Mouse (Mus musculus) heart, embryonic 13.5 days (tissue): Measurements from ENCODE around the gene Smarcd2. TPM values are rescaled to one million over a fixed set of nuclear protein-coding genes. Genes with fewer than 3 reads are reported as not detected.
A peak's percentile ranks its signal among the peaks of the same experiment; 100 is the strongest.

Experiments used
- ATAC-seq: fragments of 200-750 bp; cut with Nextera tagmentation; 2 replicates; pipeline ENCODE4 v1.8.0; 2017; ENCODE audit warnings: moderate TSS enrichment; ENCODE audit not compliant: insufficient number of reproducible peaks, low FRiP score, low TSS enrichment; ENCODE audit errors: extremely low read depth
- H3K27ac ChIP-seq: fragments of 300-500 bp; sonication (generic); replicated peaks from 2 replicates; pipeline ENCODE4 v1.5.1; 2015; ENCODE audit warnings: moderate library complexity, mild to moderate bottlenecking, inconsistent platforms
- H3K27me3 ChIP-seq: fragments of 300-500 bp; sonication (generic); replicated peaks from 2 replicates; pipeline ENCODE4 v1.6.1; 2015; ENCODE audit warnings: mild to moderate bottlenecking, inconsistent platforms
- H3K36me3 ChIP-seq: fragments of 300-500 bp; sonication (generic); 2 replicates; pipeline ENCODE4 v1.6.1; 2015; ENCODE audit warnings: mild to moderate bottlenecking, inconsistent platforms
- H3K4me1 ChIP-seq: fragments of 300-500 bp; sonication (generic); 2 replicates; pipeline ENCODE4 v1.6.1; 2015; ENCODE audit warnings: inconsistent platforms
- H3K4me2 ChIP-seq: fragments of 300-500 bp; sonication (generic); 2 replicates; pipeline ENCODE4 v1.6.1; 2015; ENCODE audit warnings: inconsistent platforms, mild to moderate bottlenecking, moderate library complexity
- H3K4me3 ChIP-seq: fragments of 300-500 bp; sonication (generic); 2 replicates; pipeline ENCODE4 v1.5.1; 2015; ENCODE audit warnings: moderate library complexity, mild to moderate bottlenecking, inconsistent platforms
- H3K9ac ChIP-seq: fragments of 300-500 bp; sonication (generic); 2 replicates; pipeline ENCODE4 v1.6.1; 2015; ENCODE audit warnings: inconsistent platforms, mild to moderate bottlenecking, moderate library complexity
- H3K9me3 ChIP-seq: fragments of 300-500 bp; sonication (generic); 2 replicates; pipeline ENCODE4 v1.6.1; 2016; ENCODE audit warnings: inconsistent platforms
- WGBS: fragments of 180-500 bp; shearing (Covaris S2); methylation state at CpG from one replicate; pipeline ENCODE4 v1.1.7; 2015; ENCODE audit warnings: mixed read lengths; 5-methylcytosine and 5-hydroxymethylcytosine counted together
- polyA plus RNA-seq: library from polyadenylated mRNA; unstranded; fragments of >200 nt; fragmentation: Nextera tagmentation; extraction: Ambion mirVana; gene quantifications from 2 replicates; pipeline ENCODE4 v1.2.1, GENCODE M21; 2015

The Smarcd2 gene
- polyA plus RNA-seq = 17.9 and 20.4 TPM in 2 replicates

DNA sequence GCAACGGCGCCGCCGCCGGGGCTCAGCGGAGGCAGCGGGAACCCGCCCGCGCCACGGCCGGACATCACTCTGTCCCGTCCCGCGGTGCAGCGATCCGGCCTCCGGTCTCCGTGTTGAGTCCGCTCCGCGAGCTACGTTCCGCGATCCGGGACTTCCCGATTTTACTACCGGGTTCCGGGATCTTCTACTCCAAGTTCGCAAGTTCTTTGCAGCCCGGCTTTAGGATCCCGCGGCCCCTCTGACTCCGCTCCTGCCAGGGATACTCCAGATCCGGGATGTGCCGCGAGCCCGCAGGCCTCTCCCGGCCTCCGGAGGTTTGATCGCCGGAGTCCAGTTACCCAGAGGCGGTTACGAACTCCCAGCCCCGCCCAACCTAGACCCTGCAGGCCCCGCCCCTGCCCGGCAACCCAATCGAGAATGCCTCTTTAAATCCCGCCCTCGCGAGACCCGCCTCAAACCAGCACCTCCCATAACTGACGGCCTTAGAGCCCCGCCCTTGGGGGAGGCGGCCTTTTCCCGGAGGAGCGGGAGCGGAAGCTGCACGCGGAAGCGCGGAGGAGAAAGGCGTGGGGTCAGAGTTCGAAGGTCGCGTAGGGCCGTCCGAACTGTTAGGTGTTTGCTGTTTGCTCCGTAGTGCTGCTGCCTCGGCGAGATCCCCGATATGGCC is at the start of gene Smarcd2:
TSS of gene Smarcd2 (minus strand) at position 329 of the 667 bp plus-strand sequence.
- Histone ChIP-seq H3K36me3 (peaks cover 2% of the 10 kb centered on the region), H3K9me3 (no peaks in the 10 kb centered on the region), H3K4me3 (peak within 1 kb of the TSS; percentile 87), H3K9ac (peak within 1 kb of the TSS; percentile 98), H3K27me3 (no peaks in the 10 kb centered on the region; the same call in 1 of the 2 replicates), H3K4me1 (peaks cover 61% of the 10 kb centered on the region), H3K4me2 (peak within 1 kb of the TSS; percentile 79), H3K27ac (peak within 1 kb of the TSS; percentile 92)
- WGBS = under 1% methylated on average over 72 of the region's 72 CpGs
- peak; percentile 97 for ATAC-seq

DNA sequence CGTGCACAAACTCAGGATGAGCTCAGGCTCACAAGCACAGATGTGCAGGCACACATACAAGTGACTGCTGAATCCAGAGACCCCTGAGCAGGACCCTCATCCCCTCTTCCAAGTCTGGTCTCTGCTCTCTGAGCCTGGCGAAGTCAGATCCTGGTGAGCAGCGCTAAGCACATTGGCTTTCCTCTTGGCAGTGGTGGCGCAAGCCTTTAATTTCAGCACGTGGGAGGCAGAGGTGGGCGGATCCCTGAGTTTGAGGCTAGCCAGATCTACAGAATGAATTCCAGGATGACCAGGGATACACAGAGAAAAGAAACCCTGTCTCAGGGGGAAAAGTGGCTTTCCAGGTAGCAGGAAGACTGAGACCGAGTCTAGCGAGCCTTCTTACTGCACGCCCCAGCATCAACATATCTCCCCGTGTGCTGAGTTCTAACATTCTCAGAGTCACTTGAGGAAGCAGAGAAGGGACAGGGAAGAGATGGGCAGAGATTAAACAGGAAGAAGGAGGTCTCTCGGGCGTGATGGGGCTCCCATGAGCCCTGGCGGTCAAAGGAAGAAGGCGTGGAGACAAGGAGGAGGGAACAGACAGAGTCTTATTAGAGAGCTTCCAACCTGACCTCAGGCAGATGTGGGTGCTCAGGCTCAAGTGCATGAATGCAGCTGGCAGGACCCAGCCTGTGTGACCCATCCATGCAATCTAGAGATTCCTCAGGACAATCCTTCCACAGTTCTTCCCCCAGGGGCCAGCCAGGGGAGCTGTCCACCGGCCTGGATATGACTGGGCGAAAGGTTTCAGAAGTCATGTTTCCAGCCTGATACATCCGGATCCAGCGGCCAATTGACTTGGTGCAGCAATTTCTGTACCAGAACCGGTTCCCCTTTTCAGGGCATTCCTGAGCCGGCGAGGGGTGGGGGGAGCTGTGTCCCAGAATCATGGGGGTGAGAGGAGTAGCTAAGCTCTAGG is 45.9 kb upstream of the Smarcd2 start:
- Histone ChIP-seq H3K9me3 (no peaks in the 10 kb centered on the region), H3K9ac (no peak overlapping the region), H3K27me3 (peaks cover 4% of the 10 kb centered on the region; the same call in 1 of the 2 replicates), H3K4me1 (peaks cover 9% of the 10 kb centered on the region), H3K27ac (no peak overlapping the region), H3K36me3 (no peaks in the 10 kb centered on the region), H3K4me2 (no peak overlapping the region), H3K4me3 (no peak overlapping the region)
- 63% methylated on average over 21 of the region's 21 CpGs for WGBS
- ATAC-seq = no peak

DNA sequence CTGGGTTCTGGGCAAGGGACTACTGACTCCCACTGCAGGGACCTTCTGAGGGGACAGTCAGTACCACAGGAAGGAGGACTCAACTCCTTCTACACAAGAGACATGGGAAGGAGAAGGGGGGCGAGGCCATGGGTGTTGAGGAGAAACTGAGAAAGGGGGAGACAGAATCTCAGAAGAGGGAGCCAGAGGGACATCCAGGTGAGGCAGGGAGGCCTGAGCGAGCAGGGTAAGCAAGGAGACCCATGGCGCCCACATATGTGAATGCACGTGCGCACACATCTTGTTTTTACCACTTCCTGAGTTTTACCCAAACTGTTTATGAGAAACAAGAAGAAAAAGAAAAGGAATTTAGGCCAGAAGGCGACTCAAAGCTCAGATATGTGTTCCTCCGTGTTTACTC is 45.0 kb upstream of the Smarcd2 start:
- H3K4me2 ChIP-seq = no peak overlapping the region
- no peak overlapping the region for H3K27ac ChIP-seq
- no peak for ATAC-seq
- H3K27me3 ChIP-seq = peaks cover 4% of the 10 kb centered on the region; the same call in 1 of the 2 replicates
- peaks cover 9% of the 10 kb centered on the region for H3K4me1 ChIP-seq
- no peaks in the 10 kb centered on the region for H3K9me3 ChIP-seq
- no peaks in the 10 kb centered on the region for H3K36me3 ChIP-seq
- H3K9ac ChIP-seq = no peak overlapping the region
- no peak overlapping the region for H3K4me3 ChIP-seq
- 77% methylated on average over 7 of the region's 7 CpGs for WGBS

DNA sequence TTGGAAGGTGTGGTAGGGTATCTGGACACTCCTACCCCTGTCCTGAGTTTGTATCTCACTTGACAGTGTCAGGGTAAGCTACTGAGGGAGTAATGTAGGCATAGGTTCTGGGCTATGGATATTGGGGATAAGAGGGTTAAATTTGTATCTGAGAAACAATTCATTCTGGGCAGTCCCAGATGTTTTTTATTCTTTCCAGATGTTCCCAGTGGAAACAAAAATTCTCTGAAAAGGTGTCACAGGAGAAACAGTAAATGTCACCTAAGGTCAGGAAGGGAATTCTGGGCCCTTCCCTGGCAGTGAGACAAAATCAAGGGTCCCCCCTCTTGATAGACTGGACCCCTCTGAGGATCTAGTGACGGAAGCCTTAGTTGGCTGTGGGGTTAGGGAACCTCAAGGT is 43.6 kb upstream of the Smarcd2 start:
- no peak overlapping the region for H3K4me2 ChIP-seq
- ATAC-seq = no peak
- 52% methylated on average over 1 of the region's 1 CpGs for WGBS
- no peak overlapping the region for H3K9ac ChIP-seq
- H3K4me1 ChIP-seq = peaks cover 9% of the 10 kb centered on the region
- H3K4me3 ChIP-seq = no peak overlapping the region
- H3K9me3 ChIP-seq = no peaks in the 10 kb centered on the region
- H3K27me3 ChIP-seq = peaks cover 4% of the 10 kb centered on the region; the same call in 1 of the 2 replicates
- no peak overlapping the region for H3K27ac ChIP-seq
- H3K36me3 ChIP-seq = no peaks in the 10 kb centered on the region

DNA sequence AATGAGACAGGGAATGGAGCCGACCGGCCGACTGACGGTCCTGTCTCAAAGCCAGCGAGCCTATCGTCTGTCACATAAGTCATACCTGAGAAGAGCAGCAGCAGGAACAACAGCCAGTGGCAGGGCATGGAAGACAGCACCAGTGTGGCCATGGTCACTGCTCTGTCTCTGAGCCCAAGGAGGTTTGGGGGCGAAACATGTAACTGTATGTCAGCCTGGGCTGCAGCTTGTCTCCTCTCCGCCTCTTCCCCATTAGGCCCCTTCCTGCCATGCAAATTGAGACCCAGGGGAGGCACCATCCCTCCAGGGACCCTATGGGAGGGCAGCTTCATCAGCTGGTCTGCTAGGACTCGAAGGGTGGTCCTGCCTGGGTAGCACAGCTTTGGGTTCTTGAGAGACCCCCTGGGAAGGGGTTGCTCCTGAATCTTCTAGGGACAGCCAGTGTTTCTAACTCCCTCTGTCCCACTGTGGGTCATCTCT is 41.6 kb upstream of the Smarcd2 start, which contains the start of gene Cd79b:
TSS of gene Cd79b (minus strand) at position 430 of the 480 bp plus-strand sequence.
- 64% methylated on average over 9 of the region's 9 CpGs for WGBS
- no peak within 1 kb of the TSS for H3K4me2 ChIP-seq
- H3K27me3 ChIP-seq = peaks cover 4% of the 10 kb centered on the region; the same call in 1 of the 2 replicates
- H3K36me3 ChIP-seq = no peaks in the 10 kb centered on the region
- no peaks in the 10 kb centered on the region for H3K9me3 ChIP-seq
- H3K27ac ChIP-seq = no peak within 1 kb of the TSS
- H3K4me3 ChIP-seq = no peak within 1 kb of the TSS
- no peak within 1 kb of the TSS for H3K9ac ChIP-seq
- ATAC-seq = no peak
- H3K4me1 ChIP-seq = peaks cover 9% of the 10 kb centered on the region

DNA sequence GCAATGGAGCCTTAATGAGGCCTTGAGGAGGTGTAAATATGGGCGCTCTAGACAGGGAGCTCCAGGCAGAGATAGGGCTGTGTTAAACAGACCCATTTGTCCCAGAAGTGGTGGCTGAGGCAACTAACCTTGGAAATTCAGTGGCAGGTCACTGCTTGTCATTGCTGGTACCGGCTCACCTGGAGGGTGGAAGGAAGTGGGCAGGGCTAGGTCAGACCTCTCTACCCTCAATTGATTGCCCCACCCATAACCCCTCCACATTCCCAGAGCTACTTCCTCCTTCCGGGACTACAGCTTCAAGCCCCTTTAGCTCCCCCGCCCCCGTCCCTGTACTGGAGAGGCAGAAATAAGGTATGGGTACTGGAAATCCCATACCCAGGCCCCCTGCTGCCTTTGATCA is 40.8 kb upstream of the Smarcd2 start:
- peaks cover 3% of the 10 kb centered on the region; the same call in 1 of the 2 replicates for H3K4me1 ChIP-seq
- H3K4me3 ChIP-seq = no peak overlapping the region
- H3K27me3 ChIP-seq = peaks cover 3% of the 10 kb centered on the region; the same call in 1 of the 2 replicates
- WGBS = 63% methylated on average over 5 of the region's 5 CpGs
- H3K9ac ChIP-seq = no peak overlapping the region
- H3K36me3 ChIP-seq = no peaks in the 10 kb centered on the region
- no peaks in the 10 kb centered on the region for H3K9me3 ChIP-seq
- no peak overlapping the region for H3K4me2 ChIP-seq
- H3K27ac ChIP-seq = no peak overlapping the region
- ATAC-seq = no peak; the same call in 1 of the 2 replicates

DNA sequence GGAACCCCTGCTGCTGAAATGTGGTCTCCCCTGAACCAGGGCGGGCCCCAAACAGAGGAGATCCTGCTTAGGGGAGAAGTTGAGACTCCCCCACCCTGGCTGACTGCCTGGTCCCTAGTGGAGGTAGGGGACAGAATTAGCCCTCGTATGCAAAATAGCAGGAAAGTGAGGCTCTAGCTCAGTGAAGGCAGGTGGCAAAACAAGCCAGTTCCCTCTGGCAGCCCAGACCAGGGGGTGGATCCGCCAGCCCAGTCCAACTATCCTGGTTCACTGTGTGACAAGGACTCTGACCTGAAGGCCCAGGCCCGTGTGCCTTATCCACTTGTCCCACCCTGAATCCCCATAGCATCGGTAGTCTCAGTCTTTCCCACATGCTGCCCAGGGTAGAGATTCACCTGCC is 37.4 kb upstream of the Smarcd2 start:
- ATAC-seq = no peak
- no peak overlapping the region for H3K9ac ChIP-seq
- H3K36me3 ChIP-seq = no peaks in the 10 kb centered on the region
- no peaks in the 10 kb centered on the region for H3K4me1 ChIP-seq
- 62% methylated on average over 5 of the region's 5 CpGs for WGBS
- H3K9me3 ChIP-seq = no peaks in the 10 kb centered on the region
- H3K4me3 ChIP-seq = no peak overlapping the region
- no peak overlapping the region for H3K4me2 ChIP-seq
- H3K27me3 ChIP-seq = no peaks in the 10 kb centered on the region
- no peak overlapping the region for H3K27ac ChIP-seq

DNA sequence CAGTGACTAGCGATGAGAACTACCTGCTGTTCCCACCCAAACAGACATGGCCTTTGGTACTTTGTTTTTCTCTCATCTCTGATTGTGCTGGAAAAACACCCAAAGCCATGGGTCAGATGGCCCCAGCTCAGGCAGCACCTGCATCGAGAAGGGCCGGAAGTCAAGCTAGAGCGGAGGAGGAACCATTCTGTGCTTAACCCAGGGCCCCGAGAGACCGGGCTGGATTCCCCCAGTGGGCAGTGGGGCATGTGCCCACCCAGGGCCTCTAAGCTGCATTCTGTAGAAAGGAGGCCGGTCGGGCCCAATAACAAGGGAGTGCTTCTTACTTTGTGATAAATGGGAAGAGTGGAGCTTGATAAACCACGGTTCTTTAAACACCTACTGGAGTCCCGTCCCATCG is 35.4 kb upstream of the Smarcd2 start:
- Histone ChIP-seq H3K4me2 (no peak overlapping the region), H3K4me1 (no peaks in the 10 kb centered on the region), H3K4me3 (no peak overlapping the region), H3K9ac (no peak overlapping the region), H3K27ac (no peak overlapping the region), H3K27me3 (no peaks in the 10 kb centered on the region), H3K9me3 (no peaks in the 10 kb centered on the region), H3K36me3 (no peaks in the 10 kb centered on the region)
- no peak for ATAC-seq
- 72% methylated on average over 11 of the region's 11 CpGs for WGBS

DNA sequence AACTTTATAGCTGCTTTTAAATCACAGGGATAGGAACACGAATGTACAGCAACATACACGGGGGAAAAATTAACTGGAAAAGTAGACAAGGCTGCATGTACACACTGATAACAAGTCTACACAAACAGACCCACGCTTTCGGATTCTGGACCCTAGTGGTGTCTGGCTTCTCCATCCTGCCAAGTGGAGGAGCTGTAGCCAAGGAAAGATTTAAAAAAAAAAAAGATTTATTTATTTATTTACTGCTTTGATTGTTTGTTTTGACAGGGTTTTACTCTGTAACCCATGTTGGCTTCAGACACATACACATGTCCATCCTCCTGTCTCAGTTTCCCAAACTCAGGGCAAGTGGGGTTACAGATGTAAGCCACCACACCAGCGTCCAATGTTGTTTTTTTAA is 34.7 kb upstream of the Smarcd2 start:
- 57% methylated on average over 5 of the region's 5 CpGs for WGBS
- H3K4me3 ChIP-seq = no peak overlapping the region
- no peaks in the 10 kb centered on the region for H3K27me3 ChIP-seq
- no peaks in the 10 kb centered on the region for H3K4me1 ChIP-seq
- no peak for ATAC-seq
- no peak overlapping the region for H3K9ac ChIP-seq
- H3K9me3 ChIP-seq = no peaks in the 10 kb centered on the region
- no peak overlapping the region for H3K4me2 ChIP-seq
- no peaks in the 10 kb centered on the region for H3K36me3 ChIP-seq
- no peak overlapping the region for H3K27ac ChIP-seq

DNA sequence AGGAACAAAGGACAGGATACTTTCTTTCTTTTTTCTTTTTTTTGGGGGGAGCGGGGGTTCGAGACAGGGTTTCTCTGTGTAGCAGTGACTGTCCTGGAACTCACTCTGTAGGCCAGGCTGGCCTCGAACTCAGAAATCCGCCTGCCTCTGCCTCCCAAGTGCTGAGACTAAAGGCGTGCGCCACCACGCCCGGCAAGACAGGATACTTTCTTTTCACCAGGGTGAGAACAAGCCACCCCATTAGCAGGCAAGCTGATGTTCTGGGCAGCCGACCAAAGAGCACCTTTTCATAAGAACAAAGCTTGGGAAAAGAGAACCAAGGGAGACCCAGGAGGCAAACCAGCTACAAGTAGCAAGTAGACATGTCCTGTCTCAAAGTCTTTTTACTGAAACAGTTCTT is 34.0 kb upstream of the Smarcd2 start:
- Histone ChIP-seq H3K27me3 (no peaks in the 10 kb centered on the region), H3K4me3 (no peak overlapping the region), H3K9me3 (no peaks in the 10 kb centered on the region), H3K27ac (no peak overlapping the region), H3K9ac (no peak overlapping the region), H3K4me2 (no peak overlapping the region), H3K36me3 (no peaks in the 10 kb centered on the region), H3K4me1 (no peaks in the 10 kb centered on the region)
- 87% methylated on average over 9 of the region's 9 CpGs for WGBS
- ATAC-seq = no peak

DNA sequence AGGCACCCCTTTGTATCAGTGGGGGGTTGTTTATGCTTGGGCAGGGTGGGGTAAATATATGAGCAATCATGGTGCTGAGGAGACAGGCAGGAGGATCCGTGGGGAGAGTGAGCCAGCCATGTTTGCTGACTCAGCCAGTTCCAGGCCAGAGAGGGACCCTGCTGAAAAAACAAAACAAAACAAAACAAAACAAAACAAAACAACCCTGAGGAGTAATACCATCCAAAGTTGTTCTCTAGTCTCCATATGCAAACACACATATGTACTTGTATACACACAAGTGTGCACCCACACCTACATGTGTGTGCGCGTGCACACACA is 33.3 kb upstream of the Smarcd2 start:
- Histone ChIP-seq H3K27ac (no peak overlapping the region), H3K4me1 (no peaks in the 10 kb centered on the region), H3K27me3 (no peaks in the 10 kb centered on the region; the same call in 1 of the 2 replicates), H3K9ac (no peak overlapping the region), H3K9me3 (no peaks in the 10 kb centered on the region), H3K4me2 (no peak overlapping the region), H3K4me3 (no peak overlapping the region), H3K36me3 (no peaks in the 10 kb centered on the region)
- 88% methylated on average over 3 of the region's 3 CpGs for WGBS
- no peak for ATAC-seq
